Mouse (Mus musculus): ENCODE measurements around the gene Gm9936. TPM values are rescaled to one million over a fixed set of nuclear protein-coding genes. Genes with fewer than 3 reads are reported as not detected.

Gene Gm9936
- polyA plus RNA-seq, 1 experiment from 2014 or later, result 0.51 TPM

GRCm38 (mm10) chr5:114836886-114837285, 21.6 kb downstream of the Gm9936 start:
- peaks cover 4% of the 10 kb centered on the region for H3K4me1 ChIP-seq
- H3K4me3 ChIP-seq, result no peak overlapping the region
- H3K4me2 ChIP-seq, result no peak overlapping the region
- H3K9ac ChIP-seq, result no peak overlapping the region
- ATAC-seq (ENCODE audit: insufficient number of reproducible peaks, insufficient read depth, low FRiP score, low TSS enrichment, low read depth), result no peak
- WGBS, result 58% methylated on average over 12 of the region's 12 CpGs
- H3K9me3 ChIP-seq, result no peaks in the 10 kb centered on the region
- H3K36me3 ChIP-seq, result no peaks in the 10 kb centered on the region
- H3K27me3 ChIP-seq, result no peaks in the 10 kb centered on the region
- H3K27ac ChIP-seq, result no peak overlapping the region

- Histone ChIP-seq H3K27me3 (no peaks in the 10 kb centered on the region), H3K4me1 (0 out of 2 replicates have a peak, but pooled peaks cover 8% of the 10 kb centered on the region), H3K4me2 (no peak overlapping the region), H3K9me3 (no peaks in the 10 kb centered on the region), H3K9ac (no peak overlapping the region), H3K4me3 (no peak overlapping the region), H3K27ac (no peak overlapping the region), H3K36me3 (no peaks in the 10 kb centered on the region)
- 66% methylated on average over 3 of the region's 3 CpGs for WGBS
- no peak for ATAC-seq (ENCODE audit: insufficient number of reproducible peaks, insufficient read depth, low FRiP score, low TSS enrichment, low read depth)
Measured at GRCm38 (mm10) chr5:114829740-114830139, 28.7 kb downstream of the Gm9936 start.

GRCm38 (mm10) chr5:114827427-114827826, 31.1 kb downstream of the Gm9936 start:
- no peaks in the 10 kb centered on the region for H3K36me3 ChIP-seq
- H3K9me3 ChIP-seq, result no peaks in the 10 kb centered on the region
- no peak overlapping the region for H3K4me3 ChIP-seq
- WGBS, result 88% methylated on average over 12 of the region's 12 CpGs
- 0 out of 2 replicates have a peak, but pooled peaks cover 8% of the 10 kb centered on the region for H3K4me1 ChIP-seq
- no peaks in the 10 kb centered on the region for H3K27me3 ChIP-seq
- no peak for ATAC-seq (ENCODE audit: insufficient number of reproducible peaks, insufficient read depth, low FRiP score, low TSS enrichment, low read depth)
- no peak overlapping the region for H3K27ac ChIP-seq
- no peak overlapping the region for H3K9ac ChIP-seq
- no peak overlapping the region for H3K4me2 ChIP-seq

GRCm38 (mm10) chr5:114825978-114826691, 32.3 kb downstream of the Gm9936 start:
- Histone ChIP-seq H3K4me3 (peak overlapping the region; percentile 45), H3K27ac (0 out of 2 replicates have a peak overlapping the region, but pooled peaks have one; percentile 44), H3K4me1 (0 out of 2 replicates have a peak, but pooled peaks cover 8% of the 10 kb centered on the region), H3K9me3 (0 out of 2 replicates have a peak, but pooled peaks cover 5% of the 10 kb centered on the region), H3K27me3 (no peaks in the 10 kb centered on the region), H3K36me3 (peaks cover 10% of the 10 kb centered on the region), H3K4me2 (peak overlapping the region; percentile 70), H3K9ac (peak overlapping the region; percentile 67)
- 11% methylated on average over 27 of the region's 27 CpGs for WGBS
- ATAC-seq (ENCODE audit: insufficient number of reproducible peaks, insufficient read depth, low FRiP score, low TSS enrichment, low read depth), result peak; percentile 73

- Histone ChIP-seq H3K9ac (no peak overlapping the region), H3K4me1 (0 out of 2 replicates have a peak, but pooled peaks cover 8% of the 10 kb centered on the region), H3K27ac (no peak overlapping the region), H3K9me3 (0 out of 2 replicates have a peak, but pooled peaks cover 5% of the 10 kb centered on the region), H3K36me3 (peaks cover 18% of the 10 kb centered on the region), H3K27me3 (no peaks in the 10 kb centered on the region), H3K4me3 (peak overlapping the region; percentile 13; the same call in 1 of the 2 replicates), H3K4me2 (no peak overlapping the region; the same call in 1 of the 2 replicates)
- 18% methylated on average over 9 of the region's 9 CpGs for WGBS
- no peak for ATAC-seq (ENCODE audit: insufficient number of reproducible peaks, insufficient read depth, low FRiP score, low TSS enrichment, low read depth)
Measured at GRCm38 (mm10) chr5:114824197-114824596, 34.3 kb downstream of the Gm9936 start.

GRCm38 (mm10) chr5:114822796-114823688, 35.4 kb downstream of the Gm9936 start, which contains the start of gene 1500011B03Rik:
Gene 1500011B03Rik (minus strand): TSS chr5:114823468.
- peak within 1 kb of the TSS; percentile 73 for H3K4me3 ChIP-seq
- 0 out of 2 replicates have a peak, but pooled peaks cover 5% of the 10 kb centered on the region for H3K9me3 ChIP-seq
- WGBS, result 6% methylated on average over 53 of the region's 53 CpGs
- peaks cover 18% of the 10 kb centered on the region for H3K36me3 ChIP-seq
- H3K4me1 ChIP-seq, result 0 out of 2 replicates have a peak, but pooled peaks cover 8% of the 10 kb centered on the region
- H3K27me3 ChIP-seq, result no peaks in the 10 kb centered on the region
- peak within 1 kb of the TSS; percentile 84 for H3K27ac ChIP-seq
- peak within 1 kb of the TSS; percentile 85 for H3K9ac ChIP-seq
- ATAC-seq (ENCODE audit: insufficient number of reproducible peaks, insufficient read depth, low FRiP score, low TSS enrichment, low read depth), result peak; percentile 89
- H3K4me2 ChIP-seq, result peak within 1 kb of the TSS; percentile 62

- no peak overlapping the region for H3K4me3 ChIP-seq
- H3K9me3 ChIP-seq, result peaks cover 9% of the 10 kb centered on the region; the same call in 1 of the 2 replicates
- H3K4me1 ChIP-seq, result no peaks in the 10 kb centered on the region
- no peak overlapping the region for H3K9ac ChIP-seq
- no peak overlapping the region for H3K4me2 ChIP-seq
- peaks cover 31% of the 10 kb centered on the region for H3K36me3 ChIP-seq
- 77% methylated on average over 11 of the region's 11 CpGs for WGBS
- no peak overlapping the region for H3K27ac ChIP-seq
- H3K27me3 ChIP-seq, result no peaks in the 10 kb centered on the region
- no peak for ATAC-seq (ENCODE audit: insufficient number of reproducible peaks, insufficient read depth, low FRiP score, low TSS enrichment, low read depth)
Measured at GRCm38 (mm10) chr5:114818124-114818523, 40.4 kb downstream of the Gm9936 start.

- H3K9ac ChIP-seq, result no peak overlapping the region
- H3K36me3 ChIP-seq, result peaks cover 29% of the 10 kb centered on the region
- H3K9me3 ChIP-seq, result peaks cover 6% of the 10 kb centered on the region; the same call in 1 of the 2 replicates
- WGBS, result 50% methylated on average over 6 of the region's 6 CpGs
- H3K4me1 ChIP-seq, result peaks cover 11% of the 10 kb centered on the region; the same call in 1 of the 2 replicates
- no peak for ATAC-seq (ENCODE audit: insufficient number of reproducible peaks, insufficient read depth, low FRiP score, low TSS enrichment, low read depth)
- H3K4me2 ChIP-seq, result no peak overlapping the region
- no peak overlapping the region for H3K4me3 ChIP-seq
- H3K27ac ChIP-seq, result no peak overlapping the region
- no peaks in the 10 kb centered on the region for H3K27me3 ChIP-seq
Measured at GRCm38 (mm10) chr5:114816599-114816998, 41.9 kb downstream of the Gm9936 start.

GRCm38 (mm10) chr5:114813525-114814181, 44.8 kb downstream of the Gm9936 start:
- Histone ChIP-seq H3K36me3 (peaks cover 42% of the 10 kb centered on the region), H3K9me3 (peaks cover 4% of the 10 kb centered on the region; the same call in 1 of the 2 replicates), H3K27me3 (no peaks in the 10 kb centered on the region), H3K4me1 (peaks cover 11% of the 10 kb centered on the region; the same call in 1 of the 2 replicates), H3K4me3 (peak overlapping the region; percentile 92), H3K9ac (peak overlapping the region; percentile 86), H3K4me2 (peak overlapping the region; percentile 62), H3K27ac (peak overlapping the region; percentile 92)
- ATAC-seq (ENCODE audit: insufficient number of reproducible peaks, insufficient read depth, low FRiP score, low TSS enrichment, low read depth), result peak; percentile 88
- WGBS, result under 1% methylated on average over 50 of the region's 50 CpGs

GRCm38 (mm10) chr5:114809826-114810225, 48.7 kb downstream of the Gm9936 start:
- Histone ChIP-seq H3K27ac (0 out of 2 replicates have a peak overlapping the region, but pooled peaks have one; percentile 16), H3K9ac (no peak overlapping the region), H3K9me3 (no peaks in the 10 kb centered on the region), H3K4me2 (no peak overlapping the region), H3K27me3 (no peaks in the 10 kb centered on the region), H3K4me3 (no peak overlapping the region), H3K36me3 (peaks cover 57% of the 10 kb centered on the region), H3K4me1 (peaks cover 40% of the 10 kb centered on the region)
- 91% methylated on average over 5 of the region's 5 CpGs for WGBS
- no peak for ATAC-seq (ENCODE audit: insufficient number of reproducible peaks, insufficient read depth, low FRiP score, low TSS enrichment, low read depth)

Measured in embryonic facial prominence, embryonic 13.5 days (tissue).